Mouse (Mus musculus) kidney, adult 2 months (tissue): ENCODE data around the gene Far1. TPM values are rescaled to one million over a fixed set of nuclear protein-coding genes. Genes with fewer than 3 reads are reported as not detected.

Experiments
- DNase-seq: peaks from one replicate; pipeline ENCODE4 v3.0.0; 2021
- H3K27ac ChIP-seq: fragments of 200-500 bp; 2 replicates; pipeline ENCODE4 v1.5.1; 2012; ENCODE audit warnings: low read depth, low read length, control low read depth, inconsistent platforms; ENCODE audit not compliant: insufficient read depth
- H3K27me3 ChIP-seq: fragments of 200-500 bp; replicated peaks from 2 replicates; pipeline ENCODE4 v1.6.1; 2012; ENCODE audit warnings: mild to moderate bottlenecking, moderate library complexity, low read length, inconsistent platforms; ENCODE audit not compliant: control insufficient read depth, insufficient read depth
- H3K36me3 ChIP-seq: fragments of 200-500 bp; 2 replicates; pipeline ENCODE4 v1.6.1; 2012; ENCODE audit warnings: mild to moderate bottlenecking, moderate library complexity, low read length, inconsistent platforms; ENCODE audit not compliant: control insufficient read depth, insufficient read depth
- H3K4me1 ChIP-seq: fragments of 200-500 bp; 2 replicates; pipeline ENCODE4 v1.6.1; 2011; ENCODE audit warnings: low read length; ENCODE audit not compliant: control insufficient read depth, insufficient read depth
- H3K4me3 ChIP-seq: fragments of 200-500 bp; 2 replicates; pipeline ENCODE4 v1.5.1; 2011; ENCODE audit warnings: mild to moderate bottlenecking, low read depth, low read length, control low read depth; ENCODE audit not compliant: insufficient read depth
- CTCF ChIP-seq: fragments of 200-500 bp; conservative IDR thresholded peaks from 2 replicates; pipeline ENCODE4 v1.5.1; 2011; ENCODE audit warnings: low read depth, mild to moderate bottlenecking, control low read depth, low read length, moderate library complexity, mixed read lengths; ENCODE audit not compliant: insufficient read depth, insufficient read length
- POLR2A ChIP-seq: fragments of 200-500 bp; IDR thresholded peaks from one replicate; pipeline ENCODE4 v1.6.1; 2011; ENCODE audit warnings: low read depth, low read length, control low read depth
- WGBS: fragments of 180-500 bp; shearing (Covaris S2); methylation state at CpG from one replicate; pipeline ENCODE4 v1.1.7; 2018; 5-methylcytosine and 5-hydroxymethylcytosine counted together
- polyA plus RNA-seq: library from polyadenylated mRNA; depleted of rRNA; stranded (reverse); fragments of >200 nt; gene quantifications from 2 replicates; pipeline ENCODE4 v1.2.3, GENCODE M21; 2012; rRNA removed

Far1 gene
- 23.1 and 28.6 TPM in 2 replicates for polyA plus RNA-seq

DNA sequence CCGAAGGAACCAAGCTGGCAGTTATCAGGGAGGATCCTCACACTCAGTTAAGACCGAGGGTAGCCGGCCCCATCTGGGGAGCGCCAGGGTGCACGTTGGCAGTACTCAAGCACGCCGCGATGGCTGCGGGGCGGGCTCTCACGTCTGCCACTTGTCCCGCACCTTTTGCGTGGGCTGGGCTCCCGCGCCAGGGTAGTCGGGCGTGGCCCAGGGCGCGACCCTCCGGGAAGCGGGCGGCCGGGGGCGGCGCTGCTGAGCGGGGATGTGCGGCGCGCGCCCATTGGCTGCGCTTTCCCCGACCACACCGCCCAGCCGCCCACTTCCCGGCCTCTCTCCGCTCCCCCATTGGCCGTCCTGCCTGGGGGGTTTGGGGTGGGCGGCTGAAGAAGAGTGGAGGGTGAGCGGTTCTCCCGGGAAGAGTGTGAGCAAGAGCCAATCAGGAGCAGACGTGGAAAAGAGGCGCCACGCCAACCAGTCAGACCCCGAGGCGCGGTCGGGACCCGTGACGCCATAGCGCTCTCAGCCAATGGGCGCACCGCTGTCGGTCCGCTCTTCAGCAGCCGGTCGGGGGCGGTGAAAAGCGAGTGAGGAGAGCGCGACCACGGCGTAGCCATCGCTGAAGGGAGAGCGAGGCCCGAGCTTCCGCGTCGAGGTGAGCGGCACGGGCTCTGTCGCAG, at the start of gene Far1:
Gene Far1, plus strand, starts transcription at position 549 of the 677 bp plus-strand sequence.
- H3K36me3 ChIP-seq, result no peaks in the 10 kb centered on the region
- no peaks in the 10 kb centered on the region for H3K27me3 ChIP-seq
- H3K4me3 ChIP-seq, result peak within 1 kb of the TSS; percentile 71
- peaks cover 4% of the 10 kb centered on the region; the same call in 1 of the 2 replicates for H3K4me1 ChIP-seq
- H3K27ac ChIP-seq, result peak within 1 kb of the TSS; percentile 50
- WGBS, result under 1% methylated on average over 71 of the region's 71 CpGs
- TF ChIP-seq POLR2A (peak; percentile 73), CTCF (0 out of 2 replicates have a peak, but pooled peaks have one; percentile 28)
- DNase-seq, result peak; percentile 99

DNA sequence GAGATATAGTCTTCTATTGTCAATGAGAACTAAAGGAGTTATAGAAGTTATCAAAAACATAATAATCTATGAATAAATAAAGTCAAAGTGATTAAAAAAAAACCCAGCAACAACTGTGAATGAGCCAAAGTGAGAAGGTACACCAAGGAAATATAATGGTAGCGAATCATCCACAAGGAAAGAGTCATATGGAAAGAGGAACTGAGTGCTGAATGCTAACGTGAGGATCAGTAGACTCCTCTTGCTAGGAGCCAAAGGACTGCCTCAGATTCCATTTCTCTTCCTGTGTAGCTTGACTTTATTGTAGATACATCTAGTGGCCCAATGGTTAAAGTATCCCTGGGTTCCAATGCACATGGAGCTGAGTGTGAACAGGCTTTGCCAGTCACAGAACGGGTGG, 45.3 kb upstream of the Far1 start:
- H3K27me3 ChIP-seq, result no peaks in the 10 kb centered on the region
- no peaks in the 10 kb centered on the region for H3K36me3 ChIP-seq
- no peak overlapping the region for H3K4me3 ChIP-seq
- H3K27ac ChIP-seq, result no peak overlapping the region
- no peak for DNase-seq
- peaks cover 4% of the 10 kb centered on the region; the same call in 1 of the 2 replicates for H3K4me1 ChIP-seq
- 90% methylated on average over 3 of the region's 3 CpGs for WGBS
- no peak for TF ChIP-seq CTCF
- no peak for TF ChIP-seq POLR2A

DNA sequence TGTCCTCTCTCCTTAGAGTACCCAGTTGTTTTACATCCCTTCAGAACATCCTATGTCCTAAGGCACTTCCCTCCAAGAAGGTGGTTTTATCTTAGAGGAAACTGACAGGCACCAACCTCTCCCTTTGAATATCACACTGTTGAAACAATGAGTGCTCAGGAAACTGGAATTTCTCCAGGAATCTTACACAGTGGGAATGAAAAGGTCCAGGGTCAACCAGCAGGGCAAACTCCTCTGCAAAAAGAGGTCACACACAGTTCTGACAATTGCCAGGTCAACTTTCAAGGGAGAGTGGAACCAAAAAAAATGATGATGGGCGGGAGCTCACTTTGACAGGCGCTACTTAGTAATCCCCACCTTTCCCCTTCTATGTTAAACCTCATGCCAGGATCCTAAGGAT, 43.0 kb upstream of the Far1 start:
- peak; percentile 76 for DNase-seq
- 51% methylated on average over 2 of the region's 2 CpGs for WGBS

DNA sequence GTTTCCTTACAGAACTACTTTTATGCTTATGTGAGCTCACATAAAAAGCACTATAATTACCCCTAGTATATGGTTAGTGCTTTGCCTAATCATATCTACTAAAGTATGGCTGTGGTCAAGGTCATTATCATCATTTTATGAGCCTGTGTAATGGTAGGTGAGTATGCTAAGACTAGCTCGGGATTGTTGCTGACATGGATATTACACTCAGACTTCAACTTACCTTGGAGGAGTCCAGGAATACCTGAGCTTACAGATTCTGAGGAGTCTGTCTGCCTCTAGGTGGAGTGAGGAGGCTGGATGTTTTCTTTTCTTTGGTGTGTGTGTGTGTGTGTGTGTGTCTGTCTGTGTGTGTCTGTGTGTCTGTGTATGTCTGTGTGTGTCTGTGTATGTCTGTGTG, 42.0 kb upstream of the Far1 start:
- TF ChIP-seq POLR2A (no peak), CTCF (no peak)
- Histone ChIP-seq H3K4me1 (peaks cover 4% of the 10 kb centered on the region; the same call in 1 of the 2 replicates), H3K36me3 (no peaks in the 10 kb centered on the region), H3K27ac (no peak overlapping the region), H3K27me3 (no peaks in the 10 kb centered on the region), H3K4me3 (no peak overlapping the region)
- DNase-seq, result no peak
- WGBS, result 81% methylated on average over 1 of the region's 1 CpGs

More for the DNA sequence above, 43.0 kb upstream of the Far1 start:
- Histone ChIP-seq H3K36me3 (no peaks in the 10 kb centered on the region), H3K4me1 (peaks cover 4% of the 10 kb centered on the region; the same call in 1 of the 2 replicates), H3K4me3 (no peak overlapping the region), H3K27me3 (no peaks in the 10 kb centered on the region), H3K27ac (no peak overlapping the region)
- TF ChIP-seq POLR2A (no peak), CTCF (no peak)

DNA sequence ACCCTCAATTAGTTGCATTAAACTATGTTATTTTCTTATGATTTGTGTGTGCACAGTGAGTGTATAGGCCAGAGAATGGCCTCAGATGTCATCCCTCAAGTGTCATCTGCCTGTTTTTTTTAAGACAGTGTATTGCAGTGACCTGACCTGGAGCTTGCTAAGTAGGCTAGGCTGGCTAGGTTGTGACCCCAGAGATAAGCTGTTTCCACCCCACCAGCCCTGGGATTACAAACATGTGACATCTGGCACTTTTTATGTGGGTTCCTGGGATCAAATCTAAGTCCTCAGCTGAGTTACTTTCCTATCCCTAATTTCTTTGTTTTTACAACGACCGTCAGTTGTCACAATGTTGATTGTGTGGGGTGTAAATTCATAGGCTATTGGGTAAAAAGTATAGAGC, 17.8 kb upstream of the Far1 start:
- Histone ChIP-seq H3K27ac (no peak overlapping the region), H3K4me3 (no peak overlapping the region), H3K4me1 (no peaks in the 10 kb centered on the region), H3K36me3 (no peaks in the 10 kb centered on the region), H3K27me3 (no peaks in the 10 kb centered on the region)
- 63% methylated on average over 2 of the region's 2 CpGs for WGBS
- TF ChIP-seq CTCF (no peak), POLR2A (no peak)
- no peak for DNase-seq

DNA sequence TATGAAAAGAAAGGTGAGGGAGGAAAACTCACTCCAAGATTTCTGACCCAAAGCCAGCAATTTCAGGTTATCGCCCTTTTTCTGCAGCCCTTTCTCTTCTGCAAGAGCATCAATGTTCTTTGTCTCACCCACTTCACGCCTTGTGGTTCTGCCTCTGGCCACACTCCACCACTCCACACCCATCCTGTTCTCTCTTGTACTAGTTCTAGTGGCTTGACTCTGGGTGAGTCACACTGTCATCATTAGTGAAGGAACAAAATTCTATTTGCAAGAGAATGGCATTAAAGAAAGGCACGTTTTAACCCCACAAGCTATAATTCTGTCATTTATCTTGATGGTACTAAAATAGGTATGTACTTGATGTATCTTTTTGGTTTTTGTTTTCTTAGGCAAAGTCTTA, 15.2 kb upstream of the Far1 start:
- H3K27ac ChIP-seq, result no peak overlapping the region
- no peak for TF ChIP-seq POLR2A
- no peak for TF ChIP-seq CTCF
- H3K27me3 ChIP-seq, result no peaks in the 10 kb centered on the region
- H3K4me3 ChIP-seq, result no peak overlapping the region
- no peaks in the 10 kb centered on the region for H3K36me3 ChIP-seq
- WGBS, result 84% methylated on average over 3 of the region's 3 CpGs
- DNase-seq, result no peak
- H3K4me1 ChIP-seq, result no peaks in the 10 kb centered on the region

DNA sequence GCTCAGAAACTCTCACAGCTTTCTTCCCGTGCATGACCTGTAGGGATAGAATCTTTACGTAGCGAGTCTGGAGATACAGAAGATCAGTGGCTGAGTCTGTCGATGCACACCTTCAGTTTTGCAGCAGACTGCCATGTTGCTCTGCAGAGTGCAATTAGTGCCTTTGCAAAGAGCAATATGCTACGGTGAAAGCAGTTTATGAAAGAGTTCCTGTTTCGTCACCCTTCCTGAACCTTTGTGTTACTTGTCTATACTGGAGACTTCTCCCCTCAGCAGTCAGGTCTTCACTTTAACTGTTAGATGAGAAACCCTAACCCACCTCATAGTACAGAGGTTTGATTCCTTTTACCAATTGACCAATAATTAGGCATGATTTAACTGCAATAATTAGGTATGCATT, 13.8 kb upstream of the Far1 start:
- 89% methylated on average over 6 of the region's 6 CpGs for WGBS

More for the DNA sequence above, 13.8 kb upstream of the Far1 start:
- Histone ChIP-seq H3K4me1 (no peaks in the 10 kb centered on the region), H3K4me3 (no peak overlapping the region), H3K36me3 (no peaks in the 10 kb centered on the region), H3K27ac (no peak overlapping the region), H3K27me3 (no peaks in the 10 kb centered on the region)
- DNase-seq, result no peak
- TF ChIP-seq POLR2A (no peak), CTCF (no peak)
